Mouse (Mus musculus): ENCODE measurements around the gene Spen.
A peak's percentile ranks its signal among the peaks of the same experiment; 100 is the strongest.

Spen gene

DNA sequence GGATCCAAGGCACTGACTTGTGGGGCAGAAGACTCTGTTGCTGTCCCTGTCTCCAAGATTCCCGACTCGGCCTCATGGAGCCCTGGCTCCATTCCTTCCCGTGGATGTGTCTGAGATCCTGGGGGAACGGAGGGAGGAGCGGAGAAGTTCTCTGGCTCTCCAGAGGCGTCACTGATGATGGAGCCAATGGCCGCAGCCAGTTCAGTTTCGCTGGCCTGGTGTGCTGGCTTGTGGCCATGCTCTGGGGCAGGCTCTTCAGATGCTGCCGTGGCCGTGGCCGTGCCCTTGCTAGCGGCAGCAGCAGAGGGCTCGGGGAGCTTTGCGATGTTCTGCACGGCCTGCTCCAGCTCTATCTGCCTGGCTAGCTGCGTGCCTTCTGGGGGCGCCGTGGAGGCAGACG lies 64.0 kb downstream of the Spen start:
- no peak for ATAC-seq (ENCODE audit: low TSS enrichment)

DNA sequence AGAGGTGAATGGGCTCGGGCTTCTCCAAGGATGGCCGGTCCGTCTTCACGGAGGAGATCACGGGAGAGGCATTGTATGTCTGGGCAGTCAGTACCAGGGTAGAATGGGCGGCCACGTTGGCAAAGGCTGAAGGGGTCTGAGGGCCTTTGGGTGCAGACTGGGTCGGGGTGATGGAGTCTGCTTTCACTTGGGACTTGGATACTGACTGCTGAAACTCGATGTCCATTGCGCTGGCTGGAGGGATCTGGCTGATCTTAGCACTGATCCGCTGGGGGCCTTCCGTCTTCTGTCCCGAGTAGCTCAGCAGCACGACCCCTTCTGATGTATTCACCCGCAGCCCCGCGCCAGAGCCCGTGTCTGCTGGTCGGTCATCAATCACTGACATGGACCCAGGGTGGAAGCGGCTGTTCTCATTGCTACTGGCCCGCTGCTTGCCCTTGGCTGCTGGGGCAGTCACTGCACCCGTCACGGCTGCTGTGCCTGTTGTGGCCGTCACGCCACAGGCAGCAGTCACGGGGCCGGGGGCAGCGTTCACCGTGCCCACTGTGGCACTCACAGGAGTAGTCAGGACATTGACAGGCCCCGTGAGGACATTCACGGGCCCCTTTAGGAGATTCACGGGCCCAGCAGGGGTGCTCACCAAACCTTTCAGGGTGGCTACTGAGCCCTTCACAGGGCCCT lies 65.6 kb downstream of the Spen start:
- ATAC-seq (ENCODE audit: low TSS enrichment), result no peak

GRCm38 (mm10) chr4:141471491-141471890 lies 66.9 kb downstream of the Spen start:
- ATAC-seq (ENCODE audit: low TSS enrichment), result no peak

DNA sequence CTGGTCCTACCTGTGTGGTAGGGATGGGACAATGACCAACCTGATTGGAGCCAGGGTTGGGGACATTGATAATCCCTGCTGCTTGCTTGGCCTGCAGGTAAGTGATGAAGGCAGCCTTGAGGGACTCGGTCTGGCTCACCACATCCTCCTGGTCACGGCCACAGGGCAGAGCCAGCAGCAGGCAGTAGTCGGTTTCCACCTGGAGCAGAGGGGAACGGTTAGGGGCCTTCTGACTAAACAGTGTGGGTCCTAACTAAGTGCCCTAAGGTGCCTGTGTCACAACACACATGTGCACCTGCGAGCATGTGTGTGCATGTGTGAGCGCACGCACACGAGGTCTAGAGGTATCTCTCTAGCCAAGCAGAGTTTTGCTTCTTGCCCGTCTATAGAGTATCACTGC lies 69.1 kb downstream of the Spen start:
- no peak for ATAC-seq (ENCODE audit: low TSS enrichment)

DNA sequence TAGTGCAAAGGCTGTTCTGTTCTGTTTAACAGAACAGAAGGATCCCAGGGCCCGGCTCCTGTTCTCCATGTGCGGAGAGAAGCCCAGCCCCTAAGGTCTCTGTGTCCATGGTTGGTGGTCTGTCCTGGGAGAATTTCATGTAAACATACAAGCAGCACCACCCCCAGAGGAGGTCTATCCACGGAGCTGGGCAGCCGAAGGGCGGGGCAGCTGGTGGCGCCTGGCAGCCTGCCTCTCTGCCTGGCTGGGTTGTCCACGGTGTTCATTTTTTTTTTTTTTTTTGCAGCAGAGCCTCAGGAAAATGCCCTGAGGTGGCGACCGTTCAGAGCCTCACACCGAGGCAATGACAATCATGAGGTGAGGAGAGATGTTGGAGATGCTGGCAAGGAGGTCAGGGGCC lies 69.8 kb downstream of the Spen start:
- 0 out of 2 replicates have a peak, but pooled peaks have one; percentile 21 for ATAC-seq (ENCODE audit: low TSS enrichment)

GRCm38 (mm10) chr4:141467581-141467927 lies 70.8 kb downstream of the Spen start:
- ATAC-seq (ENCODE audit: low TSS enrichment), result no peak

GRCm38 (mm10) chr4:141466844-141467580 lies 71.4 kb downstream of the Spen start:
- no peak for ATAC-seq (ENCODE audit: low TSS enrichment)

GRCm38 (mm10) chr4:141466289-141466795 lies 72.1 kb downstream of the Spen start:
- ATAC-seq (ENCODE audit: low TSS enrichment), result no peak

DNA sequence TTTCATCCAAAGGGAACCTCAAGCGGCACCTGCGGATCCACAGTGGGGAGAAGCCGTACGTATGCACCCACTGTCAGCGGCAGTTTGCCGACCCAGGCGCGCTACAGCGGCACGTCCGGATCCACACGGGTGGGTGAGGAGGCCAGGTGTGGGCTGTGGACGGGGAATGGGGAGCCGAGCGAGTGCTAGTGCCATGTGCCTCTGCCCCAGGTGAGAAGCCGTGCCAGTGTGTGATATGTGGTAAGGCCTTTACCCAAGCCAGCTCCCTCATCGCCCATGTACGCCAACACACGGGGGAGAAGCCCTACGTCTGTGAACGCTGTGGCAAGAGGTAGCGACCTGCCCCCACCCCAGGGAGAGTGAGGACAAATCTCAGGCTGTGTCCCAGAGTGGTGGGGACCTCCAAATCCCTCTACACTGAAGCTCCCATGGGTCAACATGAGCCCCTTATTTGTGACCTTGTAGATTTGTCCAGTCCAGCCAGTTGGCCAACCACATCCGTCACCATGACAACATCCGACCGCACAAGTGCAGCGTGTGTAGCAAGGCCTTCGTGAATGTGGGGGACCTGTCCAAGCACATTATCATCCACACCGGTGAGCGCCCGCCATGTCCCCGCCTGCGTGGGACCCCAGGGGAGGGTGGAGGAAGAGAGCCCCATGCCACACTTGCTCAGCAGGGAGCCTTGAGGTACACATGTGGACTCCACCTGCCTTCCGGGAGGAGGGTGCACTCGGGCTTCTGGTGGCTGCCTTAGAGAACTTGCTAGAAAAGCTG lies 72.7 kb downstream of the Spen start:
- no peak for ATAC-seq (ENCODE audit: low TSS enrichment)

DNA sequence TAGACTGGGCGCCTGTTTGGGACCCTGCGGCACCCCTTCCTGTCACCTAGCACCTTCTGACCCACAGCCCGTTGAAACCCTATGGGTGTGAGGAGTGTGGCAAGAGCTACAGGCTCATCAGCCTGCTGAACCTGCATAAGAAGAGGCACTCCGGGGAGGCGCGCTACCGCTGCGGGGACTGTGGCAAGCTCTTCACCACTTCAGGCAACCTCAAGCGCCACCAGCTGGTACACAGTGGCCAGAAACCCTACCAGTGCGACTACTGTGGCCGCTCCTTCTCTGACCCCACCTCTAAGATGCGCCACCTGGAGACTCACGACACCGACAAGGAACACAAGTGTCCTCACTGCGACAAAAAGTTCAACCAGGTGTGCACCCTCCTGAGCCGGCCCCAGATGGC lies 73.7 kb downstream of the Spen start:
- no peak for ATAC-seq (ENCODE audit: low TSS enrichment)

DNA sequence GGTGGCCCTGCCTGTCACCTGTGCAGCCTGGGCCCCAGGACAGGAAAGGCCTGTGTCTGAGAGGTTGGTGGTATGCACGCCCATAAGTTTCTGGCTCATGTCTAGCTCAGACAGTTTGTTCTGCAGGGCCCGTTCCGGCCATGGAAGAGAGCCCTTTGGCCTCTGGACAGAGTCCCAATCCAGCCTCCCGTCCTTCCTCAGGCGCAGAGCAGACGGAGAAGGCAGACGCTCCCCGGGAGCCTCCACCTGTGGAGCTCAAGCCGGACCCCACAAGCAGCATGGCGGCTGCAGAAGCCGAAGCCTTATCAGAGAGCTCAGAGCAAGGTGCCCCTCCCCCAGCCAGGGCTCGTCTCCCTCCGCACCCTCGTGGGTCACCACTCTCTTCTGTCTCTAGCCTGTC lies 74.9 kb downstream of the Spen start:
- ATAC-seq (ENCODE audit: low TSS enrichment), result no peak

DNA sequence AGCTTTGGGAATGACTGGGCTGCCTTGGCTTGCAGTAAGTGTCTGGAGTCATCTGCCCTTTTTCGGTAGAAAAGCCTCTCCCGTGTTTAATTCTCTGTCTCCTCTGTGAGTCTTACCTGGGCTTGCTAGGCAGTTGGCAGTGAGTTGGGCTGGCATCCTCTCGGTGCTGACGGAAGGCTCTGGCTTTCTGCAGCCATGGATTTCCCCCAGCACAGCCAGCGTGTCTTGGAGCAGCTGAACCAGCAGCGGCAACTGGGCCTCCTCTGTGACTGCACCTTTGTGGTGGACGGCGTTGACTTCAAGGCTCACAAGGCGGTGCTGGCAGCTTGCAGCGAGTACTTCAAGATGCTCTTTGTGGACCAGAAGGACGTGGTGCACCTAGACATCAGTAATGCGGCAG lies 76.8 kb downstream of the Spen start:
- no peak for ATAC-seq (ENCODE audit: low TSS enrichment)

DNA sequence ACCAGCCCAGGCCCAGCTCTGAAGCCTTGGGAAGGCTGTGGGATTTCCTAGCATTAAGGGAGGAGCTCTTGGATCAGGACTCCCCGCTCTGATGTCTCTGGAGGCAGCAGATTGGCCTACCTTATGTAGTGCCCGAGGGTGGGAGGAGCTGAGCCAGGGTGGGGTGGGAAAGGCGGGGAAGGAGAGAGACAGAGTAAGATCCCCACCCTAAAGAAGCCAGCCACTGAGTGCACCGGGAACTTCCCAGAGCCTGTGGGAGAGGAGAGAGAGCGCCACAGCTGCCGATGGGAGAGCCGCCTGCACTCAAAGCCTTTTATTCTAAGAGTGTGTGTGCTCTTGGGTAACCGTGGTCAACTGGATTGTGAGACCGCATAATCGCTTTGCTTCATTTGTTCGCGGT lies 77.3 kb downstream of the Spen start:
- ATAC-seq (ENCODE audit: low TSS enrichment), result peak; percentile 81

DNA sequence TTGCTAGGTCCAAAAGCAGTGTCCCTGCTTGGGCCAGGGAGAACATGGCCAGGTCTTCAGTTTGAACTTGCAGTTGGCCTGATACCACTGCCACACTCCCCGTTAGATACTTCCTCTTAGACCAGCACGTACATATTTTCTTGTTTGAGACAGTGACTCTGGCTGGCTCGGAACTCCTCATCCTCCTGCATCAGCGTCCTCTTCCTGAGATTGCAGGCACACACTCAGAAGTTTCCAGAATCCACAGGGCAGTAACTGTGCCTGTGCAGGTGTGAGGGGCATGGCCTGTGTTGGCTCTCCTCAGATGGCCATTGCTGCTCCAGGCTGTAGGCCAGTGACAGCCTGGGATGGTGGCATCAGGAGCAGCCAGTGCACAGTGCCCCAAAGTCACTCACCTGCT lies 77.9 kb downstream of the Spen start:
- ATAC-seq (ENCODE audit: low TSS enrichment), result no peak

DNA sequence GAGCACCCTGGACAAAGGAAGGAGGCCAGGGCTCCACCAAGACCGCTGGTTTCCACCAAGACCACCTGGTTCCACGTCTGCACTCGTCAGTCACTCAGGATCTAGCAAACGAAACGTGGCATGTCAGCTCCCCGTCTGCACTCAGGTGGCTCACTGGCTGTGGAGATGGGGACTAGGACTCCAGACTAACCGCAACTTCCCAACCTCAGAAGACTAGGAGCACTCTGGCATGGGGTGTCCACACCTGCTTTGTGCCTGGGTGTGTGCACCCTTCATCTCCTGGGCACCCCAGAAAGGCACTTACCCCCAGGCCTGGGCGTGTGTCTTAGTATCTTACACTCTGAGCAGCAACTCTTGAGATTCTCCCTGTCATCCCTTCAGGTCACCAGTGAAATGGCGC lies 78.6 kb downstream of the Spen start:
- no peak for ATAC-seq (ENCODE audit: low TSS enrichment)

DNA sequence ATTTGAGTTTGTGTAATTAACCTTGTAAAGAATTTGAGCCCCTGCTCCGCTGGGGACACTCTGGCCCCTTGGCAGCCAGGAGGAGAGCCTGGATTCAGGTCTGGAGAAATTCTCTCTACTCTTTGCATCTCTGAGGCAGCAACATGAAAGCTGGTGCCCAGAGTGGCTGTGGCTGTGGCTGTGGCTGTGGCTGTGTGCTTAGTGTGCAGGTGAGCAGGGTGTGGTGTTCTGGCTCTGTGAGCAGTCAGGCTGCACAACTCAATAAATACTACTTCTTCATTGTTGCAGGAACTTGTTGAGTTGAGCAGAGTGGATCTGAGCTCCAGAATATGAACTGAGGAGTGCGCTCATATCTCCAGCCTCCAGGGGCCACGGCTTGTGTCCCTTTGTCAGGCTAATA lies 79.5 kb downstream of the Spen start:
- no peak for ATAC-seq (ENCODE audit: low TSS enrichment)

DNA sequence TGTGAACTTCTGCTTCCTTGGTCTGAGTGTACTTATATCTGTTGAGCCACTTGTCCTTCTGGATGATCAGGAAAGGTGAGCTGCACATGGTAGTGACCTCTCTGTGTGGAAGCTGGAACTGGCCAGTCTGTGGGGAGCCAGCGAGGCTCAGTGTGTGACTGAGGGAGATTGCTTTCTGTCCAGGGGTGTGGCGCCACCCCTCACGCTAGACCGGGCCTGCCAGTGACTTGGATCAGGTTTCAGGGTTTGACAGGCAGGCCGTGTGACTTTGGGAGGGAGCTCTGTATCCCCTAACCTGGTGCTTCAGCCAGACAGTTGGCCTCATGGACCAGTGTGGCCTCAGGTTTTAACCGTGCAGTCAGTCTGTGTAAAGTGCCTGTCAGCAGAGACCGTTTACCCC lies 80.2 kb downstream of the Spen start:
- ATAC-seq (ENCODE audit: low TSS enrichment), result no peak

- no peak for ATAC-seq (ENCODE audit: low TSS enrichment)
These were observed 82.0 kb downstream of the Spen start for GRCm38 (mm10) chr4:141456193-141456938.

- ATAC-seq (ENCODE audit: low TSS enrichment), result peak; percentile 32; the same call in 1 of the 2 replicates
These were observed 82.9 kb downstream of the Spen start for GRCm38 (mm10) chr4:141455526-141455925.

GRCm38 (mm10) chr4:141454581-141455350 lies 83.6 kb downstream of the Spen start:
- peak; percentile 93 for ATAC-seq (ENCODE audit: low TSS enrichment)

- no peak for ATAC-seq (ENCODE audit: low TSS enrichment)
These were observed 86.4 kb downstream of the Spen start for GRCm38 (mm10) chr4:141451916-141452450.
